Mouse (Mus musculus) kidney, adult 18-20 months (tissue): Measurements from ENCODE around the gene Acvrl1.
A peak's percentile ranks its signal among the peaks of the same experiment; 100 is the strongest.

ENCODE experiments used
- DNase-seq: peaks from one replicate; pipeline ENCODE4 v3.0.0; 2021

The Acvrl1 gene

DNA sequence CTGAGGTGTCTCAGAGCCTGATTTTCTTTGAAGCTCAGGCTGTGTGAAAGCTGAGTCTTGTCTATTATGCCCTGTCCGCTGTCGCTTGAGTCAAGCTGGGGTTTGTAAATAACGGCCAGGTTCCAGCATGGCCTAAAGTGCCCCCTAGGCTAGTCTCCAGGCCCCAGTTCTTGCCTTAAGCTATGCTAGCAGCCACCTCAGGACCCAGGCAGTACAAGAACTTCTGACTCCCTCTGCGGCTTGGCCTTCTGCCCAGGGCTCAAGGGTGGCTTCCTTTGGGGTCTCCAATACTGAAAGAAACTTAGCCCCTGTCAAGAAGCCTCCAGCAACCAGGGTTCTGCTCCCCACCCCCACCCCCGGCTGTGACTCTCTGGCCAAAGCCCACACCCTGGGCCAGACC, 15.9 kb downstream of the Acvrl1 start:
- no peak for DNase-seq

DNA sequence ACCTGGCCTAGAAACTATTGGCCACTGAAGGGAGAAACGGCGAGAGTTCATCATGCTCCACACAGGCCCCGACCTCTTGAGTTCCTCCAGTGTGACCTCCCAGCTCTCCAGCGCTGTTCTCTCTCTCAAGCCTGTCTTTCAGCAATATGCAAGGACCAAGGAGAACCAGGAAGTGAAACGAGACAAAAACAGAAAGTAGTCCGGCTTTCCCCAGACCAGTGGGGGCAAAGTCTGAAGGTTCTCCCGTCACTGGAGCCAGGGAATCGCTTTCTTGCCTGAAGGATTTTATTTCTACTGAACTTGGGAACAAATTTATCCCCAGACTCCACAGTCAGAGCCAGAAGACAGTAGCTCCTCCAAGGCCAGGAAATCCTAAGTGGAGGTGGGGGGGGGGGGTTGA, 16.5 kb downstream of the Acvrl1 start:
- peak; percentile 73 for DNase-seq

DNA sequence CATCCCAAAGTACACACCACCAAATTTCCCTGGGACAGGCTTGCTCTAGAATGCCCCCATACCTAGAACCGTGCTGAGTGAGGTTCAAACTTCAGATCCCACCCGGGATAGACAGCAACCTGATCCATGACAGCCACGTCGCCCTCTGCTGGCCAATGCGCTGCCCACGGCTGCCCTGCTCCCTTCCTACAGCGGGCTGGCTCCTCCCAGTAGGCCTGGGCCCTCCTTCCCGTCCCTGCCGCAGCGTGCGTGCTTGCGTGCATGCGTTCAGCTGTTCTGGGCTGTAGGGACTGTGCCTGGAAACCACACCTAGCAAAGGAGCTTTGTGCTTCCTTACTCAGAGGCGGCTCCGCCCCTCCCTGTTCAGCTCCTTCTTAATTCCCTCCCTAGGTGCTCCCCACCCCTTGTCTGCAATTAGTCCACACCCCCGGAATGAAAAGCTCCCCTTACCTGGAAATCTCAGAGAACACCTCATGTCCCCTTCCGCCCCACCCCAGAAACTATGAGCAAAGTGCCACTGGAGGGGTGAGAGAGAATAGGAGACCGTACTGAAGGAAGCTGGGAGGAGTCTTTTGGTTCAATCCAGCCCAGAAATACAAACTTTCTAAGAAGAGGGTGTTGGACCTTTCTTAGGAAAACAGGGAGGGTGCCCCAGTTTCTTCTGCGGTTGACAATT, 17.2 kb downstream of the Acvrl1 start:
- DNase-seq: peak; percentile 97

DNA sequence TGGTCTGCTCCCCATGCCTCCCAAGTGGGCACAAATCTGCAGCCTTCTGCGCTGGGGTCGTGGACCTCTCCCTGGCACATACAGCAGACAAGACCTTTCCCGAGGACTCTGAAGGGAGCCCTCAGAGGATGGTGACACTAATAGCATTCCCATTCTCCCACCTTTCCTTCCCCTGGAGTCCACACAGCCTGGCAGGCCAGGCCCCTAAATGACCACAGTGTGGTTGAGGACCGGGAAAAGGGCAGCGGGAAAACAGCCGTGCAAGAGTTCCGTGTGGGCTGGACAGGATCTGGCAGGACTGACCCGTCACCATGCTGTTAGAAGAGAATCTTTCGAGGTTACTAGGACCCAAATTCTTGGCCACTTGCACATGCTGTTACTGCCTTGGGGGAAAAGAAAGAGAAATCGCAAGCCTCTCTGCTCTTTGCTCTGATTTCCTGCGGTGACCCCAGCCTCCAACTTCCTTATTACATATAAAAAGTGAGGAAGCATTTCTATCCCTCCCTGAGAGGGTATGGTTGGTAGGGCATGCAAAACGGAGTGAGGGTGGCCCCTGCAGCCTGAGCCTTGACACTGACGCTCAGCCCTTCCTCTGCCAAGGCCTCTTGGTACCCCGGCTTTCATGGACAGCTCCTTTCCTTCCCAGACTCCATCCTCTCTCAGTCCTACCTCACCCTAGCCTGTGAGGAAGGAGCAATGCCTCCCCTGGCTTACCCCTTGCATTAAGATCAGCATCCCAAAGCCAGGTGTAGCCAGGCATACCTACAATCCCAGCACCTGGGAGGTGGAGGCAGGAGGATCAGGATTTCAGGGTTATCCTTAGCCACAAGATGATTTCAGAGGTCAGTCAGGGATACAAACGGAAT, 18.0 kb downstream of the Acvrl1 start:
- no peak for DNase-seq

DNA sequence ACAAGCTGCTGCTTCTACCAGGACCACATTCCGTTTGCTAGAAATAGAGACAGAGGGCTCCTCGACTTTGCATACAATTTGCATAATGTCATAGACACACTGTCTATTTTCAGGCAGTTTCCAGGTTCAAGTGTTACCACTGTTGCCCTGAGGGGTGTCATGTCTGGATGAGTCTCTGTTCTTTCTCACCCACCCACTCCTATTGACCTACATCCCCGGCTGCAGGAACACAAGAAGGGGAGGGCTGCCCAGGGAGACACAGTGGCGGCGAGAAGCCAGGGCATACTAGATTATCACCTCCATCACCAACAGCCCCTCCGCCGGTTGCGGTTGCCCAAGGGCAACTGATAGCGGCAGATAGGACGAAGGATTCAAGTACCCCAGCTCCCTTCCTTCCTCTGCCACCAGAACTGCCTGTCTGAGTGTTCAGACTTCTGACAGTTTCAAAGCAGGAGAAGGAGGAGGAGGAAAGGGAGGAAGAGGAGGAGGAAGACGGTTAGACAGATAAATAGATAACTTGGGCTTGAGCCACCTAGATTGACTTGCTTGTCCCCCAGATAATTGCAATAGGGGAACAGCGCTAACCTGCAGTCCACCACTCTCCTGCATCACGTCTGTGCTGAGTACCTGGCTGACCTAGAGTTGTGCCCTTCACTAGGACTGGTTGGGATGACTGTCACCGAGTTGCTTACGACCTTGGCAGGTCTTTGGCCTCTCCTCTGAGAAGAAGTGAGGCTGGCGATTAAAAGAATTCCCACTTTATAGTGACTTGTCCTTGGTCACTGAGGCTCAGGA, 19.0 kb downstream of the Acvrl1 start:
- no peak for DNase-seq

DNA sequence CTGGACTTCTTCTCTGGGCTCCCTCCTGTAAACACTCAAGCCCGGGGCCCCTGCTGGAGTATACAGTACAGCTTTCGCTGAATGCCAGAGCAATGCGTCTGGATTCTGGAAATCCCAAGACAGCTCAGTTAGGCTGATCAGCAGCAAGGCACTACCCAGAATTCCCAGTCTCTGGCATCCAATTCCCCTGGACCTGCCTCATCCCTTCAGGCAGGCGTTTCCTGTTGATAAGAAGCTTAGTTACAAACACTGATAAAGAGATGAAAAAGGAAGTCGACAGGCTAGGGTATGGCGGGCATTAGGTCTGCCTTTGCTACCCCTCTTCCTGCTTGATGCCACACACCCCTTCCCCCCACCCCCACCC, 19.6 kb downstream of the Acvrl1 start:
- DNase-seq: no peak

DNA sequence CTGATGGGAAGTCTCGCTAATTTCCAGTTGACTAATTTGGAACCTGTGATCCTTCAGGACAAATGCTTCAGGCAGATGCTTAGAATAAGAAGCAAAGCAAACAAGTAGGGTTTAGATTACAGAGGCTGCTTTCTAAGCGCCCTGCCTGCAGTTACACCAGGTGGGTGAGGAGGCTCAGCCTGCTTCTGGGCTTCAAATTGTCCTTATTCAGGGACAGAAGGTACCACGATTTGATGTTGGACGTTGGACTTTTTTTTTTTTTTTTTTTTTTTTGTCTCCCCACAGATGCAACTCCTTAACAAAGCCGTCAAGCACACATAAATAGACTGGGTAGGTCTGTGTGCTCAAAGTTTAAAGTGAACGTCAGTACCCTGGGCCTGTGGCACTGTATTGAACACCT, 20.3 kb downstream of the Acvrl1 start:
- DNase-seq: no peak

DNA sequence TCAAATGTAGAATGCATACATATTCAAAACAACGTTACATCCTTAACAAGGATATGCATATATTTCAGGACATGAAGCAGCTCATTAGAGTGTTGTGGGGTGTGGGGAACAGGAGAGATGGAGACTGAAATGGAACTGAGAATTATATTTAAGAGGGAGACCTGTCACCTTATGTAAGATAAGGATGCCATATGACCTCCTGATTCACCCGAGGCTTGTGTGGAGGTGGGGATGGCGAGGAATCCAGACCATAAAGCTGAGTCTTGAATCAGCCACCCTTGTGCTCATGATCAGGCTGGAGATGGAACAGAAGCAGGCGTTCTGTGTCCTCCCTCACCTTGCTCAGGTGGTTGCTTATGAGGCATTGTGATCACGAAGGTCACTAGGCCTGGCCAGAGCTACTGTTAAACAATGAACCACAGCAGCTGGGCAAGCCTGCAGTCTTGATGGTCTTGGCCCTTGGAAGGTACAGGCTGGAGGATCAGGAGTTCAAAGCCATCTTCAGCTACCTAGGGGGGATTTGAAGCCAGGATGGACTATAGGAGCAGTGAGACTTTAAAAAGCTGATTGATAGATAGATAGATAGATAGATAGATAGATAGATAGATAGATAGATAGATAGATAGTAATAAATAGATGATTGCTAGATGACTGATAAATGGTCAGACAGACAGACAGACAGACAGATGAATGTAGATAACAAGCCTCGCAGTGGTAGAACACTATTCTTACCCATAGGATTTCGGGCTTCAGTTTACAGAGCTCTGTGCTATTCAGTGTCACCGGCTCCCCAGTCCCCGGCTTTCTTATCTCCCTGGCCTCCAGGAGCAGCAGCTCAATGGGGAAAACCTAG, 23.3 kb downstream of the Acvrl1 start:
- no peak for DNase-seq

DNA sequence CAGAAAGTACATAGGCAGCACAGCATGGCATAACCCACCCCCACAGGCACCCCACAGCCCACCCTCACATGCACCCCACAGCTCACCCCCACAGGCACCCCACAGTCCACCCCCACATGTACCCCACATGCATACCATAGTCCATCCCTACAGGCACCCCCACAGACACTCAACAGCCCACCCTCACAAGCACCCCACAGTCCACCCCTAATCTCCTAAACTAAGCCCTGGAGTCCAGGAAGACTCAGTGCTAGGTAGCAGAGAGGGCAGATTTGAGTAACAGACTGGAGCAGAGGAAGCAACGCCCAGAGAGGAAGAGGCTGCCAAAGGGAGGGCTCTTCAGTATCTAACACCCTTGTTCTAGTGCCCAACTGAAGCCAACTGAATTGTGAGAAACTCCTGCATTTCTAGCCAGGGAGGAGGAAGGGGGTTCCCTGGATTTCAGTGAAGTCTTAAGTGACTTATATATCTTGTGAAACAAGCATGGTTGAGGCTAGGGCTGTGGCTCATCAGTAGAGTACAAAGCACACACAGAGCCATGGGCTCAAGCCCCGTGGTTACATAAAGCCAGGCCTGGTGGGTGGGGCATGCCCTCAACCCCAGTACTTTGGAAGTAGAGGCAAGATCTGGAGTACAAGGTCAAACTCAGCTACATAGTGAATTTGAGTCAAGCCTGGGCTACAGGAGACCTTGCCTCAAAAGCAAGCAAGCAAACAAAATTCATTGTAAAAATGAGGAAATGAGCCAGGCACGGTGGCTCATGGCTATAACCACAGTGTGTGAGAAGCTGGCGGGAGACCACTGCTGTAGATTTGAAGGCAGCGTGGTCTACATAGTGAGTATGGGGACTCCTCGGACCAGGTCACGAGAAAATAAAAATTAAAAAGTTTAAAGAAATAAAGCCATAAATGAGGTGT, 26.6 kb downstream of the Acvrl1 start:
- DNase-seq: no peak

DNA sequence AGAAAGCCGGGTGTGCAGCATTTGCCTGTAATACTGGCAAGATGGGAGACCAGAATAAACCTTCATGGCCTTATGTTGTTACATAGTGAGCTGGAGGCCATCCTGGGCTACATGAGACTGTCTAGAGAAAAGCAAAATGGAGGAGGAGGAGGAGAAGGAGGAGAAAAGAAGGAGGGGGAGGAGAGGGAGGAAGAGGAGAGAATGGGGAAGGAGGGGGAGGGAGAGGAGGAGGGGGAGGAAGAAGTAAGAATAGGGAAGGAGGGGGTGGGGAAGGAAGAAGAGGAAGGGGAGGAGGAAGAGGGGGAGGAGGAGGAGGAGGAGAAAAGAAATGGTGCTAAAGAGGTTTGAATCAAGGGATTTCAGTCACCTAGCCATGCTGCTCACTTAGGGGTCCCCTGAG, 31.8 kb downstream of the Acvrl1 start:
- DNase-seq: no peak

DNA sequence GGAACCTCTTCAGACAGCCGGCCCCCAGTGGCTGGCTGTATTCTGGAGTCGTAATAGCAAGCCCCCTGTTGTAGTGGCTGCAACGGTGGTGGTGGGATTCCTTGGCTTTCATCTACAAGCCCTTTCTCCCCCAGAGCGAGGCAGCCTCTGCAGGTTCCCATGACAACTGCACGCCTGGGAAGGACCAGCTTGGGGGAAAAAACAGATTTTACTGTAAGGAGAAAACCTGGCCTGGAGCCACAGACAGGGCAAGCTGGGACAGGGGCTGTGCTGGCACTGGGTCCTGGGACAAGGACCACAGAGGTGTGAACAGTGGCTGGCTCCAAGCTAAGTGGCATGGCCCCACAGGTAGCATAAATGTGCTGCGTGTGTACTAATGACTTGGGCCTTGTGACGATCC, 32.3 kb downstream of the Acvrl1 start:
- no peak for DNase-seq

DNA sequence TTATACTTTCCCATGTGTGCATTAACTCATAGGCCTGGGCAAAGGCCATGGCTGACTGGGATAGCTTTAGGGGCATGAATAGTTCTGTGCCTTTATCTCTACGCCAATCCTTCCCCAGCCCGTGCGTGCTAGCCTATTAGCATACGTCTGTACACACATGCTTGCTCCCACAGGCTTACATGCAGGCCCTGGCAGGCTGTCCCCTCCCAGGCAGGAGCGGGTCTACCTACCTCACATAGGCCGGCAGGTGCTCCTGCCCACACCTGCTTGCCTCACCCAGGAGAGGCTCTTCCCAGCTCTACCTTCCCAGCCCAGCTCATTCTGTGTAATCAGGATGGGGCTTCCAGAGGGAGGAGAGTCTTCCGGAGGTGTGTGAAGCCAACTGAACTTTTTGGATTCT, 33.2 kb downstream of the Acvrl1 start:
- DNase-seq: no peak

DNA sequence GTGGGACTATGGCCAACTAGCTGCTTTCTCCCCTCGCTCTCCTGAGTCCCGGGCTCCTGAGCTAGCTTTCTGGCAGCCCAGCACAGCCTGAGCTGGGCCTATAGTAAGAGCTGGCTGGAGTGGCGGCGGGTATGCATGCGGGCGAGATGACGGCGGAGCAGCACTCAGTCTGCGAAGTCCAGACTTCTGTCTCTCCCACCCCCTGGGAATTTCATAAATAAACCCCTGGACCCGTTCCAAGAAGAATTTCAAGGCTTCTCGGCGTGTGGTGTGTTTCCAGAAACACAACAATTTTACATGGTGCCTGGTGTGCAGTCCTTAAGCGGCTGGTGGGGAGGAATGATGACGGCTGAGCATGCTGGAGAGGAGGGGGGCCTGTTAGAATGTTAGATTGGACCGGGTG, 34.7 kb downstream of the Acvrl1 start:
- DNase-seq: no peak

DNA sequence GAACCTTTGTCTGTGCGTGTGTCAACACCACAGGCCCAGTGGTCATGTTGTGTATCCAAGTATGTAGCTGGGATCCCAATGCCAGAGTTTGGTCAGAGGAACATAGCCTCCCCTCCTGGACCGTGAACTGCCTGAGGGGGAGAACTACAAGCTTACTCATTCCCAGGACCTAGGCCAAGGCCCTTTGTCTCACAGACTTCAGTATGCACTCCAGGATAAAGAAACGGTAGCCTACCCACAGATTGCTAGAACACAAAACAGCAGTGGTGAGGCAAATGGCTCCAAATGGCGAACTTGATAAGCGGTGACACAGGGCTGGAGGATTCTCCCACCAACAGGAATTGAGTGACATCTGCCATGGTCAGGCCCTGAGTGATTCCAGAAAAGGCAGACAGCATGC, 35.5 kb downstream of the Acvrl1 start:
- no peak for DNase-seq

DNA sequence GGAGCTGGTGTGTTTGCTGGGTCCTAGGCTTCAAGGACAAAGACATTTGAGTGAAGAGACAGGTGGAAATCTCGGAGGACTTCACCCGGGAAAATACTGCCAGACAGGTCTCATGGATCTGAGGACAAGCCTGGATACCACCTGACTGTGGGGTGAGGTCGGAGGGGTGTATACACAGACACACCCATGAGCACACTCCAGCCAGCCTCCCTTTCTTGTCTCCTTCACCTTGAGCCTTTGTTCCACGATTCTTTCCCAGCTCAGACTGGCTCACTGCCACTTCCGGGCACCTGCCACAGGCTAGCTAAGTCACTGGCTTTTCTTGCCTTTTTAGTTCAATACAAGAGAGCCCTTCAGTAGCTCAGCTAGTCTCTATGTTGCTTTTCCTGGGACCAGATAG, 36.0 kb downstream of the Acvrl1 start:
- DNase-seq: no peak

DNA sequence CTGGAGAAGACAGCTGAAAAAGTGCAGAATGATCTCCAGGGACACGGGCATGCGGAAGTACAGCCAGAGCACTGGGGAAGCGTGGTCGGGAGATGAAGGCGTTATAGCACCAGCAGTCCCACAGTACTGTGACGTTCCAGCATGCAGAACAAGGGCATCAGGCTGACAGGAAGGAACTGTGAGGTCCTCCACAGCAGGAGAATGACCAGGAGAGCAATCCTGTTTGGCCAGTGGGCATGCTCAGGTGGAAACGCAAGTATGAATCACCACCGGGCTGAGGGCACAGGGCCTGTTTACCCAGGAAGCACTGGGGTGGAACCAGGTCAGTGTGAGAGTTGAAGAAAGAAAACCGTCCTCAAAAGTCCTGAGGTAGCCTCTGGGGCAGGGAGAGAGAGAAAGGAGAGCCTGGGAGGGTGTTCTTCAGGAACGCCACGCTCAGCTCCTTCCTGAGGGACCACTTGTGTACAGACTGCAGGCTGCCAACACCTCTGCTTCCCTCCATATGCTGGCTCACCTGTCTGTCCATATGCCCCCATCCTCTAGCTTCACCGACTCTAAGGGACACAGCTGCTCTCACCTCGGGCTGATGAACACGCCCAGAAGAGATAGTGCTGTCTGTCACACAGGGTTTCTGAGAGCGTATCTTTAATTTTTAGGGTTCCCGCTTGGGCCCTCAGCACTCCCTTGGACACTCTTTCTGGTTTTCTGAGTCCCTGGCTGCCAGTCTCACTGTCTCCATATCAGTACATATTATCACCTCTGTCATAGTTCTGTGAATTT, 37.5 kb downstream of the Acvrl1 start:
- peak; percentile 74 for DNase-seq

DNA sequence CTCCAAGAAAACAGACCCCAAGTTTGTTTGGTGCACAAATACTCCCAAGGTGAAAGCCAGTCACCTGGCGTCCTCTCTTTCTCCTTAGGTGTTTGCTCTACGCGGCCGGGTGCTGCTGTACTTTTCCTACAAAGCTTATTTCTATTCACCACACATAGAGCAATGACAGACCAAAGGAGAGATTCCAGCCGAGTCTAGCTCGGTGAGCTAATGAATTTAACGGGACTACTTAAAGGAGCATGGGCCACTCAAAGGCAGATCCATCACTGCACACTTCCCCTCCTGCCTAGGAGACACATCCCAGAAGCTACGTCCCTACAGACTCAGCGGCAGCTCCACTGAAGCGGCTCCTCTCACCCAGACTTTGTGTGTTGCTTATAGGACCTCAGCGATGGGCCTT, 39.2 kb downstream of the Acvrl1 start:
- peak; percentile 31 for DNase-seq

DNA sequence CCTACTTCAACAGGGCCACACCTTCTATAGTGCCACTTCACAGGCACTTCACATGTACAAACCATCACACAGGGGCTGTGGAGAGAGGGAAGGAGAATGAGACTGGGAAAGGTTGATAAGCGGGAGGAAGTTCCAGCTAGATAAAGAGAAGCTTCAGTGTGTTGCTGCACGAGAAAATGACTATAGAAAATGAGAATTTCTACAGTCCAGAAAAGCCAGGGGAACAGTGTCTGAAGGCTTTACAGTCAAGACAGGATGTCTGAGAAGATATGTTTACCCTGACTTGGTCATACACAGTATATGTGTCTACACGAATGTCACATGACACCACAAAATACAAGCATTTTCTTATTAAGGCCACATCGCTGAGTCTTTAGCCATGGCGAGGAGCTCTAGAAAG, 41.6 kb downstream of the Acvrl1 start:
- DNase-seq: no peak

DNA sequence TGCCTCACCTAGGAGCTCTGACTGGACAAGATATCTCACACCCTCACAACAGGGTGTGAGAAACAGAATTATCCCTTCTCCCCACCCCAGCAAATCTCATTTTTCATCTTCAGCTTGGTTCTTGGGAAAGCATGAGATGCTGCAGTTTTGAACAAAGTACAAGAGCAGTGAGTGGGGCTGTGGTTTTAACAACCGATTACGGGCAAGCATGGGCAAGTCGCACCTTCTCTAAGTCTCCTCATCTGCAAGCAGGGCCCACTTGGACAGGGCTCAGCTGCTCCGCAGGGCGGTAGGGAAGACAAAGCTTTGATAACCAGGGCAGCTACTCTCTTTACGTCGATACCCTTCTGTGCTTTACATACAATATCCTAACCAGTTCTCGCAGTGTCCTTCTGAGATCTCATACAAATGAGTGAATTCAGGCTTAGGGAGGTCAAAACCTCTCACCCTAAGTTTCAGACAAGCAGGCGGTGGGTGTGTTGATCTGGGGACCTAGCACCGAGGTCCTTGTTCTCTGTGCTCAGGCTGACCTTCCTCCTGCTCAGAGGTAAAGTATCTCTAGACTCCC, 42.2 kb downstream of the Acvrl1 start:
- DNase-seq: no peak

DNA sequence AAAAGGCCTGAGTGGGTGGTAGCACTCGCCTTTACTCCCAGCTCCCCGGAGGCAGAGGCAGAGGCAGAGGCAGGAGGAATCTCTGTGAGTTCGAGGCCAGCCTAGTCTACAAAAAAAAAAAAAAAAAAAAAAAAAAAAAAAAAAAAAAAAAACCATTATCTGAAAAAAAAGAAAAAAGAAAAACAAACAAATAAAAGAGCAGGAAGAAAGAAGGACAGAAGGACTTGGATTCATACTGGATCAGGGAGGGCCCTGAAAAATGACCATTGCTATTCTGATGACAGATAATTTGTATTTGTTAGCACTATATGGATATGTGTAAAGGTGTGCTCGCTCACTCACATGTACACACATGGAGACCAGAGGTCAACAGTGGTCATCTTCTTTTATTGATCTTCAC, 43.0 kb downstream of the Acvrl1 start:
- no peak for DNase-seq

DNA sequence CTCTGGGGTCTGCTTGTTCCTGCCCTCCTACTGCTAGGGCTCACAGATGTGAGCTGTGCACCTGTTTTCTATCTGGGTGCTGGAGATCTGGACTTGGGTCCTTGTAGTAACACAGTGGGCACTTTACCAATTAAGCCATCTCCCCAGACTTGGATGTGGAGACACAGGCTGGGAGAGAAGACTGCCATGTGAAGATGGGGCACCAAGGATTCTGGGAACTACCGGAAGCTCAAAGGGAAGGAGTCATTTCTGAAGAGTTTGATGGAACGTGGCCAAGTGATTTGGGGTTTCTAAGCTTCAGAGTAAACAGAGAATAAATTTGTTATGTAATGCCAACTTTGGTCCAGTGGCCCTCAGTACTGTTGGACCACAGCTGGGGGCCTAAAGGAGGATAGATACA, 43.7 kb downstream of the Acvrl1 start:
- no peak for DNase-seq
